Mouse (Mus musculus) urinary bladder, postnatal 25 days (tissue): ENCODE results near the gene Med27.

ENCODE experiments used
- DNase-seq: peaks from one replicate; pipeline ENCODE4 v3.0.0; 2022; ENCODE audit warnings: low spot score

Med27 gene

DNA sequence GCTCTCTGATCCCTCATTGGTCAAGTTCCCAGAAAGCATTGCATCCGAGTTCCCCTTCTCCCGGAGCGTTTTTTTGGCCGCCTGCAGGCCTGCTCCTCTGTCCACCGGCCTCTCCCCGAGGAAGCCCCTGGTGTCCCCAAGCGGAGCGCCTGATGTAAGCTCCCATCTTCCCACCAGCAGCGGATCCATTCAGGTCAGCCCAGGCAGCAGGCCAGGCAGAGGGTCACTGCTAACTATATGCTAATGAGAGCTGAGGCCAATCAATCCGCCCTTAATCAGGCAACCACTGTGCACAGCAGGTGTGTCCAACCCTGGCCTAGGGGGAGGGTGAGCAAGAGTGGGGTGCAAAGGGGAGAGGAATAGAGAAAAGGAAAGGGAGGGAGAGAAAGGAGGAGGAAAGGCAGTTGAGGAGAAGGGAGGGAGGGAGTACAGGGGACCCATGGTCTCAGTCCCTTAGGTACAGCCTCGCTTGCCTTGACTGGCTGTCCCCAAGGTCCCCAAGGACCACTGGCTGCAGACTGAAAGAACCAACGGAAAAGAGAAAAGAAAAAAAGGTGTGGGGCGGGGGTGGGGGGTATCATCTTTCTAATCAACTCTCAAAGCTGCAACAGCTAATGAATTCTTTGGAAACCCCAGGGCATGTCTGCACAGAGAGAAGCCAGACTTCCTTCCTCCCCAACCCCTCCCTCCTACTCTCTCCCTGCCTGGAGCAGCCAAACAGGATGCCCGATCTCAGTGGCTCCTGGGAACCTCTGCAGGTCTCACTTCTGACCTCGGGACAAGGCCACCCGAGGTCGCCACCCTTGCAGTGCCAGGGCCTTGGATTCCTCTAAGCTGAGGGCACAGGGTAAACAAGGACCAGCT, 219.2 kb downstream of the Med27 start:
- DNase-seq = no peak

DNA sequence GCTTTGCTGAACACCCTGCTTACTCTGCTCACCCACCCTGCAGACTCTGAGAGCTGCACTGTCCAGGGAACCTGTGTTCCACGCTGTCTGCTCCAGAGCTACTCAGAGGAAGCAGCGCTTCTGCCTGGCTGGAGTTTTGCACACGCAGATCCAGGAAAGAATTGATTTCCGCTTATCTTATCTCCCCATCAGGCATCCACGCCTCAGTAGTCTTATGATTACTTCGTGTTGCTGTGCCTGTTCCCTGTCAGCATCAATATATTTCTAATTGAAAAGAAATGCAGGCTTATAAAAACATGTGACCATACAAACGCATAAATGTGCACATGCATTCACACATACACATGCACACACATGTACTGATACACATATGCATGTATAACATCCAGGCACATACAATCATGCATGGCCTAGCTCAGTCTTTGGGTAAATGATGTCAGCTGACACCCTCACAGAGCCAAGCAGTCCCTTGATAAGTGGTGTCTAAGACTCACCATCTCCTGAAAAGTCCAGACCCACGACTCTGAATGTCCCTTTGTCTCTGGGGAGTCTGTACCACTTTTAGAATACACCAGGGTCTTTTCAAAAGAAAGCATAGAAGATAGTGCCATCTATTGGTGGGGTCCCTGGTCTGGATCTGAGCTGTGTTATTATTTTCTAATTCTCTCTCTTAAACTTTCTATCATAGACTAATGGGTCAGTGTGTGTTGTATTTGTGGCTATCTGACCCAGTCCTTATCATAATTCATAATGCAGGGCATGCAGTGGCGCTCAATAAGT, 225.5 kb downstream of the Med27 start:
- no peak for DNase-seq

DNA sequence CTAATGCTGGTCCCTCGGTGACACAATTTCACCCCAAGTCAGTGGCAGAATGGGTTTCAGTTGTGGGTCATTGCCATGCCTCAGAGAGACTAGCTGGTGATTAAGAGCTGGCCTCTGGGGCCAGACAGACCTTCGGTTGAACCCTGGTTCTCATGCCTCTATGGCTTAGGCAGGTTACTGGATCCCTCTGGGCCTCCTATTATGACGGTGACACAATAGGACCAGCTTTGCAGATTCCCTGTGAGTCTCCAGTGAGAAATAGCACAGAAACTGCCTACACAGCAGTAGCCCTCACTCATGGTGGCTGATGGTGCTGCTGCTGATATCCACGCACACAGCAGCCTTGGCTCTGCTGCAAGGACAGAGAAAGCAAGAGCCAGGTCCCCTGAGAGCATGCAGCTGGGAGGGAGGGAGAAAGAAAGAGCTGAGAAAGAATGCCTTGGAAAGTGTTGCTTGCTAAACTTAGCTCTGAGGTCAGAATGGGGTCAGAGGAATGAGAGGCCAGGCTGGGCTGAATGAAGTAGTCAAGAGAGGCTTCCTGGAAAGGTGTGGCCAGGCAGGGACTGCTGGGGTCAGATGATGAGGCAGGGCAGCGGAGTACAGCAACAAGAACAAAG, 226.3 kb downstream of the Med27 start:
- no peak for DNase-seq

DNA sequence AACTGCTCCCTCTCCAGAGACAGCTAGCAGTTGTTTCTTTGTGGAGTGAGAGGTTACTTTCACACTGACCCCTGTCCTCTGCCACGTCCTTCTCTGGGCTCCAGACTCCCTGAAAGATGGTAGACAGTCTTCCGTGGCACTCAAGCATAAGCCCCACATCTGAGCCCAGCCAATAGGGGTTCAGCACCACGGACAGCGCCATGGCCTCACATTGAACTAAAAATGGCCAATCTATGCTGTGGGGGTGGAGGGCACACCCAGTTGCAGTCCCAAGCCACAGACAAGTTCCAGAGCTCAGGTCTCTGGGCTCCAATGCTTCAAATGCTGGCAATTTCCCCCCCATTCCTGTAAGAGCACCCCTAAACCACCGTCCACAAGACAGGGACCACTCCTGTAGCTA, 227.0 kb downstream of the Med27 start:
- DNase-seq = peak; percentile 41

DNA sequence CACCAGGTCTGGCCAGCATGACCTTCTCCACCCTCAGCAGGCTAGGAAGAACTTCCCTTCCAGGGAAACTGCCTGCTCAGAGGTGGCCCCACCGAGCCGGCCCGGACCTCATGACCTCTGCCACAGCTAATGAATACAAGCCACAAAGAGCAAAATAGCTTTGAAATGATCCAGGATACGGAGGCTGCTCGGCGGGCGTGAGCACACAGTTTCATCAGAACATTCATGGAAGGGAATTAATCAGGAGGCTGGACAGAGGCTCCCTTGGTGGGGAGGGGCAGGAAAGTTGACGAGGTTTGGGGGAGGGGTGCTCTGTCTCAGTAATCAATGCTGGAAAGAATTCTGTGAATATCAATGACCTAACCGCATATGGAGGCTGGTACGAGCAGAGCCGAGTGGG, 227.6 kb downstream of the Med27 start:
- no peak for DNase-seq
